Mouse (Mus musculus) neural tube, embryonic 11.5 days (tissue): ENCODE results near the gene Arhgdia. TPM values are rescaled to one million over a fixed set of nuclear protein-coding genes. Genes with fewer than 3 reads are reported as not detected.

Source experiments
- ATAC-seq: fragments of 200-750 bp; cut with Nextera tagmentation; 2 replicates; pipeline ENCODE4 v1.8.0; 2017; ENCODE audit warnings: moderate number of reproducible peaks, mild to moderate bottlenecking, moderate TSS enrichment, moderate library complexity; ENCODE audit not compliant: insufficient read depth, low FRiP score, low TSS enrichment
- DNase-seq: peaks from one replicate; pipeline ENCODE4 v3.0.0-alpha.2; 2015; ENCODE audit warnings: low spot score
- H3K27ac ChIP-seq: fragments of 300-500 bp; sonication (generic); 2 replicates; pipeline ENCODE4 v1.5.1; 2014; ENCODE audit warnings: low read depth, mild to moderate bottlenecking, low read length
- H3K27me3 ChIP-seq: fragments of 300-500 bp; sonication (generic); 2 replicates; pipeline ENCODE4 v1.6.1; 2014; ENCODE audit warnings: mild to moderate bottlenecking, low read length, mixed read lengths; ENCODE audit not compliant: control insufficient read depth, insufficient read depth
- H3K36me3 ChIP-seq: fragments of 300-500 bp; sonication (generic); 2 replicates; pipeline ENCODE4 v1.6.1; 2014; ENCODE audit warnings: mild to moderate bottlenecking, low read length, moderate library complexity, mixed read lengths; ENCODE audit not compliant: control insufficient read depth, insufficient read depth
- H3K4me1 ChIP-seq: fragments of 300-500 bp; sonication (generic); 2 replicates; pipeline ENCODE4 v1.6.1; 2014; ENCODE audit warnings: low read length, mixed read lengths; ENCODE audit not compliant: control insufficient read depth, insufficient read depth
- H3K4me2 ChIP-seq: fragments of 300-500 bp; sonication (generic); 2 replicates; pipeline ENCODE4 v1.6.1; 2014; ENCODE audit warnings: low read depth, mild to moderate bottlenecking, moderate library complexity
- H3K4me3 ChIP-seq: fragments of 300-500 bp; sonication (generic); 2 replicates; pipeline ENCODE4 v1.5.1; 2014; ENCODE audit warnings: low read depth, low read length
- H3K9ac ChIP-seq: fragments of 300-500 bp; sonication (generic); 2 replicates; pipeline ENCODE4 v1.6.1; 2014; ENCODE audit warnings: mild to moderate bottlenecking, low read length
- H3K9me3 ChIP-seq: fragments of 300-500 bp; sonication (generic); 2 replicates; pipeline ENCODE4 v1.6.1; 2016; ENCODE audit warnings: low read length; ENCODE audit not compliant: control insufficient read depth
- WGBS: fragments of 180-500 bp; shearing (Covaris S2); extraction: QIAGEN DNeasy Blood & Tissue Kit; methylation state at CpG from one replicate; pipeline ENCODE4 v1.1.7; 2014; 5-methylcytosine and 5-hydroxymethylcytosine counted together
- polyA plus RNA-seq: library from polyadenylated mRNA; unstranded; fragments of >200 nt; fragmentation: Nextera tagmentation; extraction: Ambion mirVana; gene quantifications from 2 replicates; pipeline ENCODE4 v1.2.1, GENCODE M21; 2014

Gene Arhgdia
- polyA plus RNA-seq, 1 experiment from 2014 or later, result 719 TPM

DNA sequence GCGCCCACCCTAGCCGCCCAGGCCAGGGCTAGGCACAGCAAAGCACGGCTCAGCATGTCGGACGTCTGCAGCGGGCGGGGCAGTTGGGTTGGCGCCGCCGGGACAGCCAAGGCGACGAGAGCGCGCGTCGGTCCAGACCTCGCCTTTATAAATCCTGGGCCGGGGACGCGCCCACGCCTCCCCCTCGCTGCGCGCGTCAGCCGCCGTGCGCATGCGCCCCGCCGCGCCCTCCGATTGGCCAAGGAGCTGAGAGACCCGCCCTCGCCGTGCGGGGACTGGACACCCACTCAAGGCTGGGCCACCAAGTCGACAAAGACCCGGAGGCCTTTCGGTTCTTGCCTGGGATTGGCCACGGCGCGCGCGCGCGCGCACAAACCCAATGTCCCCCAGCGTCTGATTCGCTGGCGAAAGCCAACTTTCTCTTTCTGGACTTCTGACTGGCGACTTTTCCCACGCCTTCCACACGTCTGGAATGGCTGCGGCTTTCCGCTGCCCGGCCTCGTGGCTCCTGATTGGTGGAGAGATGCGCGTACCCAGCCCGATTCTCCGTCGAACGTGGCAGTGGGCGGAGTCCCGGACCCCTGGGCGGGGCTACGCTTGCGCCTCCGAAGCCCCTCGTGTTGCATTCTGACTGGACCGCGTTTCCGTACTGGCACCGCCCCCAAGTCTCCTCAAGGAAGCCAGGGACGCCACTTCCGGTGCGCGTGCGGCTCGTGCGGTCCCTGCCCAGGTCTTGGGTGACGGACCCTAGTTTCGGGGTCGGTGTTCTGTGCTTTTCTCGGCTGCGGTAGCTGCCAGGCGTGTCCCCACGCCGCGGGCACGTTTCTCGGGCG lies 8.5 kb downstream of the Arhgdia start, which contains the start of gene P4hb:
TSS of gene P4hb (minus strand) at position 502 of the 833 bp plus-strand sequence.
- H3K36me3 ChIP-seq, result peaks cover 22% of the 10 kb centered on the region
- H3K4me2 ChIP-seq, result peak within 1 kb of the TSS; percentile 92
- H3K9ac ChIP-seq, result peak within 1 kb of the TSS; percentile 90
- peak; percentile 95 for ATAC-seq
- H3K4me3 ChIP-seq, result peak within 1 kb of the TSS; percentile 90
- under 1% methylated on average over 91 of the region's 94 CpGs for WGBS
- H3K27ac ChIP-seq, result peak within 1 kb of the TSS; percentile 80
- H3K27me3 ChIP-seq, result no peaks in the 10 kb centered on the region
- no peaks in the 10 kb centered on the region for H3K9me3 ChIP-seq
- H3K4me1 ChIP-seq, result peaks cover 15% of the 10 kb centered on the region
- DNase-seq, result peak; percentile 100

DNA sequence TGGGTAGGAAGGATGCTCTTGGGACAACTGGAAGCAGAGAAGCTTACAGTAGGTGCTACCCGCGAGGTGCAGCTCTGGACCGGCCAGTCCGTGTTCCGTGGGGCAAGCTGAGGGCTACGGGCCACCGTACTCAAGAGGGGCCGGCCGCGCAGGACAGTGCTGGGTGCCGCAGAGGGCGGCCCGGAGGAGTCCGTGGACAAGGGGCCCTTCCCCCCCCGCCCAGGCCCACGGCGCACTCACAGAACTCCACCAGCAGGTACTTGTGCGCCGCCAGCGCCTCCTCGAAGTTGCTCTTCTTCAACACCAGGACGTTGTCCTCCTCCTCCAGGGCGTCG lies 9.0 kb downstream of the Arhgdia start:
- no peaks in the 10 kb centered on the region for H3K9me3 ChIP-seq
- H3K4me3 ChIP-seq, result peak overlapping the region; percentile 90
- peak overlapping the region; percentile 57; the same call in 1 of the 2 replicates for H3K27ac ChIP-seq
- H3K9ac ChIP-seq, result peak overlapping the region; percentile 90
- H3K4me2 ChIP-seq, result peak overlapping the region; percentile 92
- ATAC-seq (peak; percentile 42), DNase-seq (no peak)
- no peaks in the 10 kb centered on the region for H3K27me3 ChIP-seq
- H3K4me1 ChIP-seq, result peaks cover 15% of the 10 kb centered on the region
- under 1% methylated on average over 24 of the region's 24 CpGs for WGBS
- H3K36me3 ChIP-seq, result peaks cover 21% of the 10 kb centered on the region

DNA sequence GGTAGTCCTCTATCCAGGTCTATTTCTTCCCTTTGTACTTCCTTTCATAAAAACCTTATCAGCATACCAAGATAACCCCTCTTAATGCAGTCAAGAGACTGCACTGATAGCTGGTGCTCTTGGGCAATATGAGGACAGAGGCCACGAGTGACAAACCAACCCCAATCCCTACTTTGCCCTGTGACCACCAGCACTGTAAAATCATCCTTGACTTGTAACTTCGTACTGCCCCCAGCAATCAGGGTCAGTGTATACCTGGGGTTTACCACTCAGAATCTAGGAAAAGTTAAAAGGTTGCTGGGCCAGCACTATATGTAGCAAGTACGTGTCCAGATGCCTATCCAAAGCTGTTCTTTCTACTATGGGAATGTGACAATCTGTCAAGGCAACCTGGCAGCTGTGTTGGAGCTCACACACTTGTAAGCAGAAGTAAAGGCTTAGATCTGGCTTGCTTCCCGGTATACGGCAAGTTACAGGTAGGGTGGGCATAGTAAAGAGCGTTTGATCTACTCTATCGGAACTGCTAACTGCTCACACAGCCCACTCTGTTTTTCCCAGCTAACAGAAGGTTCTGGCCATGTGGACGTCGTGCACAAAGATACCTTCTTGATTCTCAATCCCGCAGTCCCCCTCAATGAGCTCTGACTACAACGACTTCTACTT lies 9.5 kb downstream of the Arhgdia start:
- 15% methylated on average over 11 of the region's 11 CpGs for WGBS
- ATAC-seq (no peak), DNase-seq (no peak)
- H3K4me1 ChIP-seq, result peaks cover 15% of the 10 kb centered on the region
- peak overlapping the region; percentile 90 for H3K4me3 ChIP-seq
- peaks cover 25% of the 10 kb centered on the region for H3K36me3 ChIP-seq
- H3K4me2 ChIP-seq, result peak overlapping the region; percentile 92
- H3K9me3 ChIP-seq, result no peaks in the 10 kb centered on the region
- H3K9ac ChIP-seq, result peak overlapping the region; percentile 90
- H3K27me3 ChIP-seq, result no peaks in the 10 kb centered on the region
- H3K27ac ChIP-seq, result peak overlapping the region; percentile 57; the same call in 1 of the 2 replicates

GRCm38 (mm10) chr11:120571122-120571521 lies 10.3 kb downstream of the Arhgdia start:
- Histone ChIP-seq H3K27me3 (no peaks in the 10 kb centered on the region), H3K9ac (no peak overlapping the region), H3K27ac (no peak overlapping the region), H3K4me1 (peaks cover 15% of the 10 kb centered on the region), H3K4me3 (peak overlapping the region; percentile 90; the same call in 1 of the 2 replicates), H3K36me3 (peaks cover 31% of the 10 kb centered on the region), H3K4me2 (peak overlapping the region; percentile 92), H3K9me3 (no peaks in the 10 kb centered on the region)
- WGBS, result 88% methylated on average over 3 of the region's 3 CpGs
- DNase-seq (no peak), ATAC-seq (no peak)

DNA sequence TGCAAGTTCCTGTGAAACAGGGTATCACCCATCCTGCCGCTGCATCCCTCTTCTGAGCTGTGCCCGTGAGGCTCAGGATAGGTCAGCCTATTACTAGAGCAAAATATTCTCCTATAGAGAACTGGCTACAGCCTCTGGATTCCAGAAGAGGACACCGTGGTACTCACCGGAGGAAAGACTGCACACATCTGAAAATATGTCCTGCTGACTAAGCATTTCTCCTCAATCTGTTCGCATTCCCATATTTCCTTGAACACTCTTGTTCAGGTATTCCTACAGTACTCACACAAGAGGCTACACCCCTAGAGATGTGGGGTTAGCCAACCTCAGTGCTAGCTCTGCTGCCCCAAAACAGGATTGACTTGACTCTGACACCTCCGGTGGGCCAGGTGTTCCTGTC lies 13.1 kb downstream of the Arhgdia start:
- no peak overlapping the region for H3K4me3 ChIP-seq
- DNase-seq (no peak), ATAC-seq (no peak)
- peaks cover 39% of the 10 kb centered on the region for H3K36me3 ChIP-seq
- WGBS, result 92% methylated on average over 6 of the region's 6 CpGs
- H3K9ac ChIP-seq, result no peak overlapping the region
- H3K27me3 ChIP-seq, result no peaks in the 10 kb centered on the region
- H3K4me2 ChIP-seq, result no peak overlapping the region
- H3K4me1 ChIP-seq, result peaks cover 8% of the 10 kb centered on the region
- H3K9me3 ChIP-seq, result no peaks in the 10 kb centered on the region
- H3K27ac ChIP-seq, result no peak overlapping the region

DNA sequence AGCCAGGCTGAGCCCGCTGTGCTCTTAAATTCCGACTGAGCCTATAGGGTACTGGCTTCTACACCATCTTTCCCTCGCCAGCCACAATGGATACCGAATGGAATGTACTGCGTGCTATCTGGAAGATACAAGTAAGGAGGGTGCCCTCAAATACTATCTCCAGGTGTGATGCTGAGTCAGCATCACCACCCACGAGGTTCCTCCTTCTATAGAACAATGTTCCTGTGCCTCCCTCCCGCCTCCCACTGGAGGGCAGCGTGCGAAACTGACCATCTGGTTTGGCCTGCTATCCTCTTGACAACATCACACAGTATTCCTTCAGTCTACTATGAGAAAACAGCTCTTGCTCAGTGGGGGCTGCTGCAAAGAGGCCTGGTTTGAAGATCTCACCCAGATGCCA lies 16.3 kb downstream of the Arhgdia start:
- WGBS, result 85% methylated on average over 9 of the region's 9 CpGs

DNA sequence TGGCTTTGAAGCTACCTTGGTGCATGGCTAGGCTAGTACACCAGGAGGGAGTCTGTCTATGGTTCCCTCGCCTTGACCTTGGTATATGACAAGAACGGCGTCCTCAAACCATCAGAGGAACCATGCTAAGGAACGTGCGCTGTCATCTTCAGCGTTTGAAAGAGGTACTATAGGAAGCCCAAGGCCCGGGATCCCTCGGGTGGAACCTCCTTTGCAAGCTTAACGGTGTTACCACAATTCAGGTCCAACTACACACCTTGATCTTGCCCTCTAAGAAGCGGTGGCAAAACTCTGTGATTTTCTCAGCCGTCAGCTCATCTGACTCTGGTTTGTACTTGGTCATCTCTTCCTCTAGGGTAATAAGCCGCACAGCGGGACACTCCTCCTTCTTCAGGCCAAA lies 18.5 kb downstream of the Arhgdia start:
- Histone ChIP-seq H3K9me3 (no peaks in the 10 kb centered on the region), H3K36me3 (peaks cover 57% of the 10 kb centered on the region), H3K9ac (no peak overlapping the region), H3K4me1 (no peaks in the 10 kb centered on the region), H3K27ac (no peak overlapping the region), H3K4me3 (no peak overlapping the region), H3K4me2 (no peak overlapping the region), H3K27me3 (no peaks in the 10 kb centered on the region)
- DNase-seq (no peak), ATAC-seq (no peak)
- 96% methylated on average over 13 of the region's 13 CpGs for WGBS

More for the DNA sequence above, 16.3 kb downstream of the Arhgdia start:
- no peak overlapping the region for H3K4me2 ChIP-seq
- no peak overlapping the region for H3K27ac ChIP-seq
- H3K9ac ChIP-seq, result no peak overlapping the region
- ATAC-seq (no peak), DNase-seq (no peak)
- H3K36me3 ChIP-seq, result peaks cover 66% of the 10 kb centered on the region
- no peak overlapping the region for H3K4me3 ChIP-seq
- no peaks in the 10 kb centered on the region for H3K27me3 ChIP-seq
- no peaks in the 10 kb centered on the region for H3K4me1 ChIP-seq
- H3K9me3 ChIP-seq, result no peaks in the 10 kb centered on the region

GRCm38 (mm10) chr11:120560952-120561728 lies 20.3 kb downstream of the Arhgdia start:
- Histone ChIP-seq H3K27me3 (no peaks in the 10 kb centered on the region), H3K36me3 (peaks cover 43% of the 10 kb centered on the region), H3K27ac (no peak overlapping the region), H3K4me1 (no peaks in the 10 kb centered on the region), H3K4me2 (no peak overlapping the region), H3K4me3 (no peak overlapping the region), H3K9ac (no peak overlapping the region), H3K9me3 (no peaks in the 10 kb centered on the region)
- WGBS, result 95% methylated on average over 13 of the region's 13 CpGs
- DNase-seq (no peak), ATAC-seq (no peak)
